Mouse (Mus musculus): Measurements from ENCODE around the gene Ss18l1. TPM values are rescaled to one million over a fixed set of nuclear protein-coding genes. Genes with fewer than 3 reads are reported as not detected.

Gene Ss18l1
- total and polyA plus RNA-seq, 3 experiments: 2.0 to 3.0 (median 2.1) TPM

- TF ChIP-seq ELF1 (IDR thresholded peaks at IDR 0.05; ENCODE audit: low read depth, low read length) (no peak), JUN (IDR thresholded peaks at IDR 0.05; ENCODE audit: insufficient read depth, low read depth, low read length) (no peak), ZKSCAN1 (IDR thresholded peaks at IDR 0.05; ENCODE audit: borderline replicate concordance, low read depth, low read length) (no peak), SIN3A (IDR thresholded peaks at IDR 0.05; ENCODE audit: low read length) (no peak), NELFE (IDR thresholded peaks at IDR 0.05; ENCODE audit: low read depth, low read length) (no peak), ZNF384 (IDR thresholded peaks at IDR 0.05; ENCODE audit: low read depth, low read length) (no peak), USF1 (IDR thresholded peaks at IDR 0.05; ENCODE audit: low read depth, low read length) (no peak), JUND (conservative IDR thresholded peaks at IDR 0.05; ENCODE audit: low read depth, low read length) (no peak), NRF1 (IDR thresholded peaks at IDR 0.05; ENCODE audit: low read depth, low read length) (no peak), MXI1 (IDR thresholded peaks at IDR 0.05; ENCODE audit: low read depth, low read length) (no peak), CHD2 (IDR thresholded peaks at IDR 0.05; ENCODE audit: low read length) (no peak), CHD1 (IDR thresholded peaks at IDR 0.05; ENCODE audit: low read depth, low read length) (no peak), RAD21 (IDR thresholded peaks at IDR 0.05; ENCODE audit: low read depth, low read length) (no peak), KAT2A (IDR thresholded peaks at IDR 0.05; ENCODE audit: insufficient replicate concordance, low read length) (no peak), RCOR1 (conservative IDR thresholded peaks at IDR 0.05; ENCODE audit: low read depth, low read length) (no peak), UBTF (IDR thresholded peaks at IDR 0.05; ENCODE audit: low read depth, low read length) (no peak), POLR2AphosphoS2 (IDR thresholded peaks at IDR 0.05; ENCODE audit: low read depth, low read length) (no peak), MAFK (IDR thresholded peaks at IDR 0.05; ENCODE audit: insufficient replicate concordance, low read length) (no peak), PAX5 (IDR thresholded peaks at IDR 0.05; ENCODE audit: low read length) (no peak), USF2 (conservative IDR thresholded peaks at IDR 0.05; ENCODE audit: low read depth, low read length) (no peak)
- Histone ChIP-seq H3K27ac (ENCODE audit: insufficient read depth, low read depth) (no peak overlapping the region), H3K4me1 (ENCODE audit: control insufficient read depth in 1 of 2, insufficient read depth in 2 of 2) (peaks cover 8 to 12% of the 10 kb centered on the region in 2 experiments), H3K4me2 (ENCODE audit: insufficient read depth, low read depth, poor library complexity, severe bottlenecking) (peak overlapping the region; percentile 65), H3K79me2 (replicated peaks; ENCODE audit: control insufficient read depth, extremely low read depth, insufficient read depth, poor library complexity, severe bottlenecking) (no peaks in the 10 kb centered on the region), H3K36me3 (replicated peaks in 1 of 2; ENCODE audit: control insufficient read depth in 1 of 2, insufficient read depth in 1 of 2, low read length in 1 of 2) (no peaks in the 10 kb centered on the region), H3K9ac (ENCODE audit: insufficient read depth, low read depth) (no peak overlapping the region), H3K4me3 (replicated peaks in 1 of 3; ENCODE audit: low read depth in 2 of 3, low read length in 2 of 3, poor library complexity in 1 of 3) (no peak overlapping the region), H3K27me3 (replicated peaks) (peaks cover 78% of the 10 kb centered on the region), H3K9me3 (replicated peaks; ENCODE audit: low read length) (peaks cover 7% of the 10 kb centered on the region)
- in situ Hi-C loops (cut with MboI; ENCODE audit: low pct_ligation_motif_present, low pct_unique_long_range_greater_than_20kb, low sequenced_read_pairs): no loop called here
- dilution Hi-C loops (cut with MboI; ENCODE audit: extremely low pct_ligation_motif_present, extremely low pct_unique_long_range_greater_than_20kb, low sequenced_read_pairs): no loop called here
- no peak for DNase-seq (ENCODE audit: extremely low read depth)
Observed at GRCm38 (mm10) chr2:180104659-180105377, 62.5 kb downstream of the Ss18l1 start.
